Mouse (Mus musculus) liver, adult 2 months (tissue): ENCODE results near the gene Vmn1r131. TPM values are rescaled to one million over a fixed set of nuclear protein-coding genes. Genes with fewer than 3 reads are reported as not detected.
"Not testable (repeated sequence)": the region's sequence is repeated elsewhere in the genome, so short reads cannot be mapped to it uniquely, and the experiment has no call there.

Experiments used
- DNase-seq: peaks from one replicate; pipeline ENCODE4 v3.0.0-alpha.2; 2011; ENCODE audit warnings: low read depth, low spot score; ENCODE audit errors: extremely low read depth
- H3K27ac ChIP-seq: fragments of 200-500 bp; replicated peaks from 2 replicates; pipeline ENCODE4 v1.5.1; 2012; ENCODE audit warnings: low read depth, mild to moderate bottlenecking, control low read depth, inconsistent platforms, low read length; ENCODE audit not compliant: insufficient read depth
- H3K27me3 ChIP-seq: fragments of 200-500 bp; 2 replicates; pipeline ENCODE4 v1.6.1; 2012; ENCODE audit warnings: mild to moderate bottlenecking, moderate library complexity, low read length, inconsistent platforms; ENCODE audit not compliant: control insufficient read depth, insufficient read depth
- H3K36me3 ChIP-seq: fragments of 200-500 bp; 2 replicates; pipeline ENCODE4 v1.6.1; 2012; ENCODE audit warnings: low read length, inconsistent platforms; ENCODE audit not compliant: control insufficient read depth, insufficient read depth
- H3K4me1 ChIP-seq: fragments of 200-500 bp; 2 replicates; pipeline ENCODE4 v1.6.1; 2011; ENCODE audit warnings: low read length; ENCODE audit not compliant: control insufficient read depth, insufficient read depth
- H3K4me3 ChIP-seq: fragments of 200-500 bp; 2 replicates; pipeline ENCODE4 v1.5.1; 2011; ENCODE audit warnings: low read depth, mild to moderate bottlenecking, control low read depth, low read length, moderate library complexity; ENCODE audit not compliant: insufficient read depth
- H3K79me2 ChIP-seq: fragments of 200-500 bp; 2 replicates; pipeline ENCODE4 v1.6.1; 2012; ENCODE audit warnings: inconsistent platforms, mild to moderate bottlenecking, low read length, moderate library complexity; ENCODE audit not compliant: control insufficient read depth, insufficient read depth
- H3K9ac ChIP-seq: fragments of 200-500 bp; 2 replicates; pipeline ENCODE4 v1.6.1; 2012; ENCODE audit warnings: low read depth, mild to moderate bottlenecking, control low read depth, inconsistent platforms, low read length
- WGBS: fragments of 180-500 bp; shearing (Covaris S2); methylation state at CpG from one replicate; pipeline ENCODE4 v1.1.7; 2018; 5-methylcytosine and 5-hydroxymethylcytosine counted together
- polyA plus RNA-seq: library from polyadenylated mRNA; depleted of rRNA; stranded (reverse); fragments of >200 nt; gene quantifications from 2 replicates; pipeline ENCODE4 v1.2.3, GENCODE M21; 2012; rRNA removed
- total RNA-seq: library from RNA; depleted of rRNA; stranded (reverse); fragments of >200 nt; gene quantifications from 2 replicates; pipeline ENCODE4 v1.2.3, GENCODE M21; 2014; rRNA removed

Vmn1r131 gene
- not detected in 2 replicates for total RNA-seq
- not detected in 2 replicates for polyA plus RNA-seq

DNA sequence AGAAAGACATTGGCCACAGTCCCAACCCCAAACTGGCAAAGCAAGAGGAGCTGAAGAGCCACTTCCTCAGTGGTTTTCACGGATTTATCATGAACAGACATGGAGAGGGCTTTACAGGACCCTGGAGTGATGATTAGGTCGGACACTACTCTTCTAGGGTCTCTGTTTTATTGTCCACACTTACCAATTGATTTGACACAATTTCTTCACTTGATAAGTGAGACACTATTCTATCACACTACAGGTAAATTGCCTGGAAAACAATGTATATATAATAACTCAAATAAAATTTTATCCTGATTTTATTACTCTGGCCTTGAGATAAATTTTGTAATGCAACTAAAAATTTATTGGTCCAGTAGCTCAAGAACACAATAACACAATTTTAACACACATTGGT lies at the start of gene Vmn1r131:
Gene Vmn1r131, minus strand, starts transcription at position 101 of the 400 bp plus-strand sequence.
- no CpG with 5 or more reads among the region's 2 CpGs for WGBS
- DNase-seq, H3K9ac ChIP-seq, H3K27ac ChIP-seq, H3K4me1 ChIP-seq, H3K36me3 ChIP-seq, H3K79me2 ChIP-seq, H3K4me3 ChIP-seq, H3K27me3 ChIP-seq: not testable (repeated sequence)

DNA sequence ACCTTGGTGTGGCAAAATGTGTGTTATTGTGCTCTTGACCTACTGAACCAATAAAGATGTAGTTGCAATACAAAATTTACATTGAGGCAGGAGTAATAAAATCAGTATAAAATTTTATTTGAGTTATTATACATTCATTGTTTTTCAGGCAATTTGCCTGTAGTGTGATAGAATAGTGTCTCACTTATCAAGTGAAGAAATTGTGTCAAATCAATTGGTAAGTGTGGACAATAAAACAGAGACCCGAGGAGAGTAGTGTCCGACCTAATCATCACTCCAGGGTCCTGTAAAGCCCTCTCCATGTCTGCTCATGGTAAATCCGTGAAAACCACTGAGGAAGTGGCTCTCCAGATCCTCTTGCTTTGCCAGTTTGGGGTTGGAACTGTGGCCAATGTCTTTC lies 34.4 kb downstream of the Vmn1r131 start, which contains the start of gene Vmn1r130:
Gene Vmn1r130, plus strand, starts transcription at position 301 of the 400 bp plus-strand sequence.
- H3K27ac ChIP-seq, H3K4me1 ChIP-seq, H3K27me3 ChIP-seq, DNase-seq, H3K9ac ChIP-seq, H3K4me3 ChIP-seq, H3K36me3 ChIP-seq, H3K79me2 ChIP-seq: not testable (repeated sequence)
- no CpG with 5 or more reads among the region's 3 CpGs for WGBS

Other genes with a start within 250 kb of the Vmn1r131 start
- gene Vmn1r126, start 244.6 kb downstream of the Vmn1r131 start, total RNA-seq, result not detected in 2 replicates
- not detected in 2 replicates for gene Vmn1r126, start 244.6 kb downstream of the Vmn1r131 start, polyA plus RNA-seq
- gene Vmn1r127, start 226.2 kb downstream of the Vmn1r131 start, total RNA-seq, result not detected in 2 replicates
- gene Vmn1r127, start 226.2 kb downstream of the Vmn1r131 start, polyA plus RNA-seq, result not detected in 2 replicates
- not detected in 2 replicates for gene Vmn1r128, start 196.7 kb downstream of the Vmn1r131 start, total RNA-seq
- not detected in 2 replicates for gene Vmn1r128, start 196.7 kb downstream of the Vmn1r131 start, polyA plus RNA-seq
- gene Vmn1r129, start 184.8 kb downstream of the Vmn1r131 start, total RNA-seq, result not detected in 2 replicates
- not detected in 2 replicates for gene Vmn1r129, start 184.8 kb downstream of the Vmn1r131 start, polyA plus RNA-seq
- gene Gm6882, start 113.3 kb downstream of the Vmn1r131 start, total RNA-seq, result not detected in 2 replicates
- not detected in 2 replicates for gene Gm6882, start 113.3 kb downstream of the Vmn1r131 start, polyA plus RNA-seq
- not detected in 2 replicates for gene Vmn1r130, start 34.3 kb downstream of the Vmn1r131 start, total RNA-seq
- not detected in 2 replicates for gene Vmn1r130, start 34.3 kb downstream of the Vmn1r131 start, polyA plus RNA-seq
- gene Vmn1r132, start 68.0 kb upstream of the Vmn1r131 start, total RNA-seq, result not detected in 2 replicates
- not detected in 2 replicates for gene Vmn1r132, start 68.0 kb upstream of the Vmn1r131 start, polyA plus RNA-seq
- gene Gm4175, start 215.4 kb upstream of the Vmn1r131 start, total RNA-seq, result not detected in 2 replicates
- not detected in 2 replicates for gene Gm4175, start 215.4 kb upstream of the Vmn1r131 start, polyA plus RNA-seq